Mouse (Mus musculus) liver, postnatal 0 days (tissue): ENCODE measurements around the gene Zfp629. TPM values are rescaled to one million over a fixed set of nuclear protein-coding genes. Genes with fewer than 3 reads are reported as not detected.

ENCODE experiments used
- ATAC-seq: fragments of 200-750 bp; cut with Nextera tagmentation; 2 replicates; pipeline ENCODE4 v1.8.0; 2017; ENCODE audit warnings: mild to moderate bottlenecking, moderate library complexity
- DNase-seq: peaks from one replicate; pipeline ENCODE4 v3.0.0-alpha.2; 2016
- H3K27ac ChIP-seq: fragments of 300-500 bp; sonication (generic); 2 replicates; pipeline ENCODE4 v1.5.1; 2014; ENCODE audit warnings: antibody characterized with exemption, moderate library complexity, mild to moderate bottlenecking, low read depth
- H3K27me3 ChIP-seq: fragments of 300-500 bp; sonication (generic); 2 replicates; pipeline ENCODE4 v1.6.1; 2014; ENCODE audit warnings: low read length, control low read depth, mixed read lengths; ENCODE audit not compliant: insufficient read depth
- H3K36me3 ChIP-seq: fragments of 300-500 bp; sonication (generic); replicated peaks from 2 replicates; pipeline ENCODE4 v1.6.1; 2014; ENCODE audit warnings: mild to moderate bottlenecking, control low read depth, low read length, moderate library complexity, mixed read lengths; ENCODE audit not compliant: insufficient read depth
- H3K4me1 ChIP-seq: fragments of 300-500 bp; sonication (generic); 2 replicates; pipeline ENCODE4 v1.6.1; 2014; ENCODE audit warnings: antibody characterized with exemption, mild to moderate bottlenecking, control low read depth; ENCODE audit not compliant: insufficient read depth
- H3K4me2 ChIP-seq: fragments of 300-500 bp; sonication (generic); 2 replicates; pipeline ENCODE4 v1.6.1; 2014; ENCODE audit warnings: low read depth, mild to moderate bottlenecking, low read length, moderate library complexity, mixed read lengths
- H3K4me3 ChIP-seq: fragments of 300-500 bp; sonication (generic); 2 replicates; pipeline ENCODE4 v1.5.1; 2014; ENCODE audit warnings: low read depth, low read length
- H3K9ac ChIP-seq: fragments of 300-500 bp; sonication (generic); replicated peaks from 2 replicates; pipeline ENCODE4 v1.6.1; 2014; ENCODE audit warnings: mild to moderate bottlenecking, moderate library complexity
- H3K9me3 ChIP-seq: fragments of 300-500 bp; sonication (generic); 2 replicates; pipeline ENCODE4 v1.6.1; 2016; ENCODE audit warnings: mild to moderate bottlenecking, control low read depth, low read length, mixed read lengths
- CTCF ChIP-seq: sonication (generic); IDR thresholded peaks from 2 replicates; pipeline ENCODE4 v1.5.1; 2016; ENCODE audit warnings: antibody characterized with exemption, low read depth
- EP300 ChIP-seq: IDR thresholded peaks from 2 replicates; pipeline ENCODE4 v1.6.1; 2016; ENCODE audit warnings: antibody characterized with exemption, low read depth, mild to moderate bottlenecking
- WGBS: fragments of 180-500 bp; shearing (Covaris S2); extraction: QIAGEN DNeasy Blood & Tissue Kit; methylation state at CpG from one replicate; pipeline ENCODE4 v1.1.7; 2014; ENCODE audit not compliant: insufficient replicate concordance; 5-methylcytosine and 5-hydroxymethylcytosine counted together
- polyA plus RNA-seq: library from polyadenylated mRNA; unstranded; fragments of >200 nt; fragmentation: Nextera tagmentation; extraction: Ambion mirVana; gene quantifications from 2 replicates; pipeline ENCODE4 v1.2.1, GENCODE M21; 2015

The Zfp629 gene
- polyA plus RNA-seq, 1 experiment from 2014 or later: 2.0 TPM

- Histone ChIP-seq H3K4me3 (no peak overlapping the region), H3K9me3 (no peaks in the 10 kb centered on the region), H3K27ac (no peak overlapping the region), H3K4me1 (peaks cover 8% of the 10 kb centered on the region), H3K4me2 (no peak overlapping the region), H3K27me3 (no peaks in the 10 kb centered on the region), H3K9ac (no peak overlapping the region), H3K36me3 (peaks cover 71% of the 10 kb centered on the region)
- ATAC-seq: no peak
- 87% methylated on average over 14 of the region's 14 CpGs for WGBS
- TF ChIP-seq CTCF: no peak
- TF ChIP-seq EP300: no peak
- DNase-seq: no peak
Observed at GRCm38 (mm10) chr7:127592575-127592974, 23.0 kb downstream of the Zfp629 start.

DNA sequence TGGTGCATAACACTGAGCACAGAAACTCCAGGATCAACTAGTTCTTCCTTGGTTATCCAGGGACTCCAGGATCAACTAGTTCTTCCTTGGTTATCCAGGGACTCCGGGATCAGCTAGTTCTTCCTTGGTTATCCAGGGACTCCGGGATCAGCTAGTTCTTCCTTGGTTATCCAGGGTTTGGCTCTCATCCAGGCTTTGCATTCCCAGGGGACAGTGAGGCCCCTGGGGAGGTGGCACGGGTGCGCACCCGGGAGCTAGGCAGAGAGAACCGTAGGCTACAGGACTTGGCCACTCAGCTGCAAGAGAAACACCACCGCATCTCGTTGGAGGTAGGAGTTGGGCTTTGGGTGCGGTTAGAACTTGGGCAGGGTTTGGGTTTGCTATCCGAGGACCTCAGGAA, 24.5 kb downstream of the Zfp629 start:
- H3K27ac ChIP-seq: no peak overlapping the region
- H3K4me2 ChIP-seq: no peak overlapping the region
- H3K9me3 ChIP-seq: no peaks in the 10 kb centered on the region
- WGBS: 89% methylated on average over 10 of the region's 10 CpGs
- no peak overlapping the region for H3K9ac ChIP-seq
- no peak overlapping the region for H3K4me3 ChIP-seq
- no peaks in the 10 kb centered on the region for H3K27me3 ChIP-seq
- H3K36me3 ChIP-seq: peaks cover 56% of the 10 kb centered on the region
- ATAC-seq (no peak), DNase-seq (no peak)
- H3K4me1 ChIP-seq: peaks cover 12% of the 10 kb centered on the region
- no peak for TF ChIP-seq CTCF

DNA sequence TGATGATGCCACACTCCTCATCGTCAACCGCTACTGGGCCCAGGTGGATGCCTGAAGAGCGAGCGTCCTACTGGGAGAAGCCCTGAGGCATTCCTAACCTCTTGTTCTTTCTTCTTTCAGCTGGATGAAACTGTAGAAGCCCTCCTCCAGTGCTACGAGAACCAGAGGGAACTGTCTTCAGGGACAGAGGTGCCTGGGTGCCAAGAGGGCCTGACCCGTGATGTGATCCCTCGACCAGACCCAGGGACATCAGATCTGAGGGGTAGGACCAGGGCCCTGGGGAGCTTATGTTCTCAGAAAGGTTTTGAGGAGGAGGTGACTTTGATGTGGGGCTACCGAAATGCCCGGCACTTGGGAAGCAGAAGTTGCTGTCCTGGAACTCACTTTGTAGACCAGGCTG, 26.0 kb downstream of the Zfp629 start:
- TF ChIP-seq EP300 (no peak), CTCF (no peak)
- Histone ChIP-seq H3K9ac (peak overlapping the region; percentile 94), H3K4me1 (peaks cover 16% of the 10 kb centered on the region), H3K27me3 (no peaks in the 10 kb centered on the region), H3K4me2 (peak overlapping the region; percentile 90), H3K4me3 (peak overlapping the region; percentile 99), H3K36me3 (peaks cover 44% of the 10 kb centered on the region), H3K9me3 (no peaks in the 10 kb centered on the region), H3K27ac (no peak overlapping the region)
- 87% methylated on average over 9 of the region's 9 CpGs for WGBS
- ATAC-seq (no peak), DNase-seq (no peak)

DNA sequence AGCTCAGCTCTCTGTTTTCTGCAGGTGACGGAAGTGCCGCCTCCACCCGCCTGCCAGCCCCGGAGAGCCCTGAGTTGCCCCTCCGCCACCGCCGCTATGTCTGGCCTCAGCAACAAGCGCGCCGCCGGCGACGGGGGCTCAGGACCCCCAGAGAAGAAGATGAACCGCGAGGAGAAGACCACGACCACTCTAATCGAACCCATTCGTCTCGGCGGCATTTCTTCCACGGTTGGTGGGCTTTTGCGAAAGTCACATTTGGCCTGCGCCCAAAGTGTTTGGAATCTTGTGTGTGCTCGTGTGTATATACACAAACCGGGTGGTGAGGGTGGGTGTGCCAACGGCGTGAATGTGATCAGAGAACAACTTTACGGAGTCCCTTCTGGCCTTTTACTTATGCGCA, 26.7 kb downstream of the Zfp629 start:
- Histone ChIP-seq H3K9ac (peak overlapping the region; percentile 94), H3K27ac (peak overlapping the region; percentile 73), H3K4me3 (peak overlapping the region; percentile 99), H3K4me2 (peak overlapping the region; percentile 90), H3K27me3 (no peaks in the 10 kb centered on the region), H3K36me3 (peaks cover 42% of the 10 kb centered on the region), H3K9me3 (no peaks in the 10 kb centered on the region), H3K4me1 (peaks cover 16% of the 10 kb centered on the region)
- TF ChIP-seq CTCF: no peak
- no peak for TF ChIP-seq EP300
- DNase-seq: no peak
- 4% methylated on average over 29 of the region's 29 CpGs for WGBS
- ATAC-seq: peak; percentile 17

GRCm38 (mm10) chr7:127588011-127588871, 27.4 kb downstream of the Zfp629 start, which contains the start of the genes Ccdc189 and Rnf40:
TSS of gene Ccdc189 (minus strand) at chr7:127588595.
TSS of gene Rnf40 (plus strand) at chr7:127588767.
- ATAC-seq: peak; percentile 94
- no peaks in the 10 kb centered on the region for H3K27me3 ChIP-seq
- H3K4me3 ChIP-seq: peak within 1 kb of the TSS; percentile 99
- peaks cover 42% of the 10 kb centered on the region for H3K36me3 ChIP-seq
- no peaks in the 10 kb centered on the region for H3K9me3 ChIP-seq
- H3K9ac ChIP-seq: peak within 1 kb of the TSS; percentile 94
- H3K4me1 ChIP-seq: peaks cover 16% of the 10 kb centered on the region
- DNase-seq: peak; percentile 94
- TF ChIP-seq EP300 (no peak; the same call in 1 of the 2 replicates), CTCF (no peak)
- H3K4me2 ChIP-seq: peak within 1 kb of the TSS; percentile 90
- peak within 1 kb of the TSS; percentile 73 for H3K27ac ChIP-seq
- 2% methylated on average over 50 of the region's 50 CpGs for WGBS

DNA sequence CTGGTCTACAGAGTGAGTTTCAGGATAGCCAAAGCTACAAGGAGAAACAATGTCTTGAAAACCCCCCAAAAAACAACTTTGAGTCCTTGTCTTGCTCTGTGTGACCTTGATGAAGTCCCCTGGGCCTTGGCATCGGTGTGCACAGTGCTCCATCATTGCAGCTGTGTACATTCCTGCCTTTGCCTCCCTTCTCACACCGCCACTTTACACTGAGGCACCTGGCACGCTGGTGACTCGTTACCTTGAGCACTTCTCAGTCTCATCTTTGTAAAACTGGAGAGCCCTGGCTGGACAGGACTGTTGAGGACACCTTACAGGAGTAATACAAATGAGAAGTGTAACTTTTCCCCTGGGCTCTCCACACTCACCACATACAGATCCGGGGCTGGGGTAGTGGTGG, 28.4 kb downstream of the Zfp629 start:
- TF ChIP-seq CTCF: no peak
- no peak for TF ChIP-seq EP300
- Histone ChIP-seq H3K27ac (no peak overlapping the region), H3K4me2 (peak overlapping the region; percentile 90), H3K9ac (no peak overlapping the region), H3K4me3 (peak overlapping the region; percentile 99), H3K27me3 (no peaks in the 10 kb centered on the region), H3K9me3 (no peaks in the 10 kb centered on the region), H3K4me1 (peaks cover 16% of the 10 kb centered on the region), H3K36me3 (peaks cover 43% of the 10 kb centered on the region)
- WGBS: 67% methylated on average over 5 of the region's 5 CpGs
- no peak for ATAC-seq
- DNase-seq: no peak
